Comparison of ENCODE assay signal across 23 mouse cellular contexts in genomic region chr13:97573601-97574000, GRCm38 (mm10).
DNase-seq lines count a peak whose midpoint lies in the region; ATAC-seq and TF ChIP-seq lines count a peak whose summit lies in the region.
"Had no signal": no experiment of that assay in that cellular context is flagged by ENCODE, and none has a peak within 500 bp of the region (broad histone marks: within the 10 kb centered on the region; RNA-seq: fewer than 3 reads in every experiment).

No protein-coding gene starts in this region.

- H3K4me2 ChIP-seq in forebrain, postnatal 0 days (ENCODE audit: low read depth): no peak overlapping the region
- no peak overlapping the region for H3K4me2 ChIP-seq in midbrain, embryonic 14.5 days (ENCODE audit: low read length)
- H3K4me2 ChIP-seq: embryonic facial prominence, embryonic 12.5 days; forebrain, embryonic 12.5 days; heart, embryonic 13.5 days; hindbrain, embryonic 12.5 days had no signal

- no peaks in the 10 kb centered on the region for H3K36me3 ChIP-seq in forebrain, embryonic 10.5 days (replicated peaks)
- H3K36me3 ChIP-seq in forebrain, postnatal 0 days (ENCODE audit: insufficient read depth): no peaks in the 10 kb centered on the region
- no peaks in the 10 kb centered on the region for H3K36me3 ChIP-seq in midbrain, embryonic 10.5 days
- no peaks in the 10 kb centered on the region for H3K36me3 ChIP-seq in midbrain, embryonic 14.5 days (ENCODE audit: control insufficient read depth, insufficient read depth, low read length)
- H3K36me3 ChIP-seq: embryonic facial prominence, embryonic 12.5 days; forebrain, embryonic 12.5 days; heart, embryonic 13.5 days; hindbrain, embryonic 12.5 days had no signal

- no peak overlapping the region for H3K9ac ChIP-seq in forebrain, postnatal 0 days
- no peak overlapping the region for H3K9ac ChIP-seq in midbrain, embryonic 14.5 days (replicated peaks; ENCODE audit: low read length)
- H3K9ac ChIP-seq: embryonic facial prominence, embryonic 12.5 days; forebrain, embryonic 12.5 days; heart, embryonic 13.5 days; hindbrain, embryonic 12.5 days had no signal

- no peak for DNase-seq in forebrain, embryonic 10.5 days (ENCODE audit: extremely low spot score, low spot score)
- no peak for DNase-seq in forebrain, postnatal 0 days
- DNase-seq in midbrain, embryonic 10.5 days (ENCODE audit: low spot score): no peak
- DNase-seq in midbrain, embryonic 14.5 days: no peak
- peak; percentile 63 for DNase-seq in embryo, embryonic 10.5 days (ENCODE audit: low spot score)
- DNase-seq in mesoderm, embryonic 11.5 days (ENCODE audit: low read depth, low spot score): peak; percentile 26
- no peak for DNase-seq in spleen, adult 18-20 months
- DNase-seq: adrenal gland, postnatal 36 days; B cell, adult 2 months; cerebellum, adult 2 months; cerebellum, postnatal 10 days; gastrocnemius, postnatal 14 days; heart, postnatal 36 days had no signal

- H3K4me1 ChIP-seq in forebrain, embryonic 10.5 days: peaks cover 40% of the 10 kb centered on the region
- H3K4me1 ChIP-seq in forebrain, postnatal 0 days (ENCODE audit: insufficient read depth): no peaks in the 10 kb centered on the region
- peaks cover 49% of the 10 kb centered on the region for H3K4me1 ChIP-seq in midbrain, embryonic 10.5 days
- H3K4me1 ChIP-seq in midbrain, embryonic 14.5 days (ENCODE audit: control insufficient read depth, insufficient read depth, low read length): no peaks in the 10 kb centered on the region

- no peak for ATAC-seq in forebrain, postnatal 0 days
- ATAC-seq in midbrain, embryonic 14.5 days (ENCODE audit: low FRiP score, low TSS enrichment): no peak
- ATAC-seq in megakaryocyte progenitor cell, adult 5-6 weeks (replicated peaks; ENCODE audit: poor library complexity): no peak
- ATAC-seq: activated CD4-positive, CD25-positive, alpha-beta regulatory T cell, adult 4 months; CD4-positive, CD25-positive, alpha-beta regulatory T cell, adult 4 months; forebrain, embryonic 16.5 days; hindbrain, postnatal 0 days; Patski had no signal

- H3K27ac ChIP-seq in forebrain, embryonic 10.5 days: peak overlapping the region; percentile 48; the same call in 1 of the 2 replicates
- no peak overlapping the region for H3K27ac ChIP-seq in forebrain, postnatal 0 days (ENCODE audit: low read depth, low read length)
- peak overlapping the region; percentile 59 for H3K27ac ChIP-seq in midbrain, embryonic 10.5 days (replicated peaks)
- no peak overlapping the region for H3K27ac ChIP-seq in midbrain, embryonic 14.5 days (replicated peaks; ENCODE audit: low read depth, low read length)
- H3K27ac ChIP-seq: embryonic facial prominence, embryonic 12.5 days; forebrain, embryonic 12.5 days; heart, embryonic 13.5 days; hindbrain, embryonic 12.5 days; hindbrain, postnatal 0 days had no signal

- 18% methylated on average over 3 of the region's 3 CpGs for WGBS in forebrain, embryonic 10.5 days
- 59% methylated on average over 3 of the region's 3 CpGs for WGBS in forebrain, postnatal 0 days
- 8% methylated on average over 3 of the region's 3 CpGs for WGBS in midbrain, embryonic 10.5 days
- WGBS in midbrain, embryonic 14.5 days: 31% methylated on average over 3 of the region's 3 CpGs

- no peak for TF ChIP-seq CTCF in forebrain, postnatal 0 days (IDR thresholded peaks at IDR 0.05; ENCODE audit: low read depth)

- no peaks in the 10 kb centered on the region for H3K9me3 ChIP-seq in forebrain, embryonic 10.5 days
- H3K9me3 ChIP-seq in forebrain, postnatal 0 days (ENCODE audit: low read length): no peaks in the 10 kb centered on the region
- no peaks in the 10 kb centered on the region for H3K9me3 ChIP-seq in midbrain, embryonic 10.5 days (replicated peaks)
- H3K9me3 ChIP-seq in midbrain, embryonic 14.5 days (ENCODE audit: control insufficient read depth, low read length): no peaks in the 10 kb centered on the region
- H3K9me3 ChIP-seq: embryonic facial prominence, embryonic 12.5 days; forebrain, embryonic 12.5 days; heart, embryonic 13.5 days; hindbrain, embryonic 12.5 days had no signal

- peaks cover 16% of the 10 kb centered on the region for H3K27me3 ChIP-seq in forebrain, embryonic 10.5 days (ENCODE audit: poor library complexity, severe bottlenecking)
- no peaks in the 10 kb centered on the region for H3K27me3 ChIP-seq in forebrain, postnatal 0 days (ENCODE audit: insufficient read depth, low read length)
- H3K27me3 ChIP-seq in midbrain, embryonic 10.5 days (ENCODE audit: low read depth, poor library complexity, severe bottlenecking): no peaks in the 10 kb centered on the region
- H3K27me3 ChIP-seq in midbrain, embryonic 14.5 days (ENCODE audit: control insufficient read depth, insufficient read depth, low read length): no peaks in the 10 kb centered on the region
- H3K27me3 ChIP-seq: embryonic facial prominence, embryonic 12.5 days; heart, embryonic 13.5 days; hindbrain, embryonic 12.5 days; Patski had no signal

- H3K4me3 ChIP-seq in forebrain, embryonic 10.5 days: no peak overlapping the region
- H3K4me3 ChIP-seq in forebrain, postnatal 0 days (ENCODE audit: low read depth, low read length): no peak overlapping the region
- no peak overlapping the region for H3K4me3 ChIP-seq in midbrain, embryonic 10.5 days
- no peak overlapping the region for H3K4me3 ChIP-seq in midbrain, embryonic 14.5 days (replicated peaks; ENCODE audit: low read depth, low read length)
- H3K4me3 ChIP-seq: embryonic facial prominence, embryonic 12.5 days; forebrain, embryonic 12.5 days; heart, embryonic 13.5 days; hindbrain, embryonic 12.5 days had no signal

Comparison
In these comparisons a context has a peak if more than half of its experiments do, and no peak if none do; other contexts are left out.
1. H3K27ac ChIP-seq: peak in forebrain, embryonic 10.5 days (single experiment) and midbrain, embryonic 10.5 days (single experiment); none in forebrain, postnatal 0 days (single experiment) and midbrain, embryonic 14.5 days (single experiment).
2. DNase-seq: peak in embryo, embryonic 10.5 days (single experiment) and mesoderm, embryonic 11.5 days (single experiment); none in forebrain, embryonic 10.5 days (single experiment), forebrain, postnatal 0 days (single experiment), midbrain, embryonic 10.5 days (single experiment), midbrain, embryonic 14.5 days (single experiment) and spleen, adult 18-20 months (0 of 2).